Mouse (Mus musculus) midbrain, embryonic 15.5 days (tissue): ENCODE results near the gene D130040H23Rik. TPM values are rescaled to one million over a fixed set of nuclear protein-coding genes. Genes with fewer than 3 reads are reported as not detected.
"Not testable (repeated sequence)": the region's sequence is repeated elsewhere in the genome, so short reads cannot be mapped to it uniquely, and the experiment has no call there.

Source experiments
- ATAC-seq: fragments of 200-750 bp; cut with Nextera tagmentation; replicated peaks from 2 replicates; pipeline ENCODE4 v1.8.0; 2017; ENCODE audit warnings: moderate TSS enrichment
- H3K27ac ChIP-seq: fragments of 300-500 bp; sonication (generic); 2 replicates; pipeline ENCODE4 v1.5.1; 2015; ENCODE audit warnings: mild to moderate bottlenecking, inconsistent platforms
- H3K27me3 ChIP-seq: fragments of 300-500 bp; sonication (generic); replicated peaks from 2 replicates; pipeline ENCODE4 v1.6.1; 2015; ENCODE audit warnings: inconsistent platforms
- H3K36me3 ChIP-seq: fragments of 300-500 bp; sonication (generic); replicated peaks from 2 replicates; pipeline ENCODE4 v1.6.1; 2015; ENCODE audit warnings: inconsistent platforms
- H3K4me1 ChIP-seq: fragments of 300-500 bp; sonication (generic); 2 replicates; pipeline ENCODE4 v1.6.1; 2015; ENCODE audit warnings: inconsistent platforms
- H3K4me2 ChIP-seq: fragments of 300-500 bp; sonication (generic); 2 replicates; pipeline ENCODE4 v1.6.1; 2015; ENCODE audit warnings: inconsistent platforms, mild to moderate bottlenecking, moderate library complexity
- H3K4me3 ChIP-seq: fragments of 300-500 bp; sonication (generic); 2 replicates; pipeline ENCODE4 v1.5.1; 2015; ENCODE audit warnings: mild to moderate bottlenecking, inconsistent platforms
- H3K9ac ChIP-seq: fragments of 300-500 bp; sonication (generic); 2 replicates; pipeline ENCODE4 v1.6.1; 2015; ENCODE audit warnings: mild to moderate bottlenecking, inconsistent platforms
- H3K9me3 ChIP-seq: fragments of 300-500 bp; sonication (generic); 2 replicates; pipeline ENCODE4 v1.6.1; 2016; ENCODE audit warnings: inconsistent platforms
- WGBS: fragments of 180-500 bp; shearing (Covaris S2); methylation state at CpG from one replicate; pipeline ENCODE4 v1.1.7; 2015; ENCODE audit warnings: mixed read lengths; 5-methylcytosine and 5-hydroxymethylcytosine counted together
- polyA plus RNA-seq: library from polyadenylated mRNA; unstranded; fragments of >200 nt; fragmentation: Nextera tagmentation; extraction: Ambion mirVana; gene quantifications from 2 replicates; pipeline ENCODE4 v1.2.1, GENCODE M21; 2015

The D130040H23Rik gene
- polyA plus RNA-seq, result 11.3 and 11.6 TPM in 2 replicates

GRCm38 (mm10) chr8:69270386-69271202, at the start of gene D130040H23Rik:
Gene D130040H23Rik, plus strand, starts transcription at chr8:69271080.
- Histone ChIP-seq H3K36me3 (peaks cover 20% of the 10 kb centered on the region; the same call in 1 of the 2 replicates), H3K4me3 (peak within 1 kb of the TSS; percentile 63), H3K9ac (peak within 1 kb of the TSS; percentile 77), H3K4me1 (peaks cover 13% of the 10 kb centered on the region; the same call in 1 of the 2 replicates), H3K27ac (peak within 1 kb of the TSS; percentile 87), H3K27me3 (no peaks in the 10 kb centered on the region), H3K9me3 (no peaks in the 10 kb centered on the region), H3K4me2 (peak within 1 kb of the TSS; percentile 54)
- WGBS, result 6% methylated on average over 12 of the region's 12 CpGs
- peak; percentile 100 for ATAC-seq

- no peaks in the 10 kb centered on the region for H3K9me3 ChIP-seq
- no peak overlapping the region for H3K4me3 ChIP-seq
- no peaks in the 10 kb centered on the region for H3K36me3 ChIP-seq
- H3K27ac ChIP-seq, result no peak overlapping the region
- no peak for ATAC-seq
- H3K4me2 ChIP-seq, result no peak overlapping the region
- WGBS, result 92% methylated on average over 2 of the region's 2 CpGs
- no peak overlapping the region for H3K9ac ChIP-seq
- H3K4me1 ChIP-seq, result no peaks in the 10 kb centered on the region
- H3K27me3 ChIP-seq, result no peaks in the 10 kb centered on the region
Measured at GRCm38 (mm10) chr8:69242541-69242940, 28.3 kb upstream of the D130040H23Rik start.

DNA sequence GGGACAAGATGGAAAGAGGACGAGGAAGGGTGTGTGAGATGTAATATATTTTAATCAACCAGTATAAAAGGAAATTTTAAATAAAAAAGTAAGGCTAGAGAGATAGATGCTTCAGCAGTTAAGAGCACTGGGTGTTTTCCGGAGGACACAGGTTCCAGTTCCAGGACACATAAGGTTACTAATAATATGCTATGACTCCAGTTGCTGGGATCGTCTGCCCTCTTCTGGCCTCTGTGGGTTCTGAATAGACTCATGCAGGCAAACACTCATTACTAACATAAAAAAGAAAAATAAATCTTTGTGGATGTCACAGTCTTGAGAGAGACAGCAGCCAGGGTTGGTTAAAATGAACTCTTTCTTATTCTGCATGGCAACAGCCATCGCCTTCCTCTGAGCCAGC, 2.4 kb upstream of the D130040H23Rik start:
- H3K9ac ChIP-seq, result no peak overlapping the region
- no peak overlapping the region for H3K27ac ChIP-seq
- no peak overlapping the region for H3K4me3 ChIP-seq
- WGBS, result 68% methylated on average over 4 of the region's 4 CpGs
- H3K4me1 ChIP-seq, result peaks cover 13% of the 10 kb centered on the region; the same call in 1 of the 2 replicates
- ATAC-seq, result no peak
- 0 out of 2 replicates have a peak, but pooled peaks cover 5% of the 10 kb centered on the region for H3K36me3 ChIP-seq
- no peaks in the 10 kb centered on the region for H3K27me3 ChIP-seq
- H3K4me2 ChIP-seq, result no peak overlapping the region
- no peaks in the 10 kb centered on the region for H3K9me3 ChIP-seq

DNA sequence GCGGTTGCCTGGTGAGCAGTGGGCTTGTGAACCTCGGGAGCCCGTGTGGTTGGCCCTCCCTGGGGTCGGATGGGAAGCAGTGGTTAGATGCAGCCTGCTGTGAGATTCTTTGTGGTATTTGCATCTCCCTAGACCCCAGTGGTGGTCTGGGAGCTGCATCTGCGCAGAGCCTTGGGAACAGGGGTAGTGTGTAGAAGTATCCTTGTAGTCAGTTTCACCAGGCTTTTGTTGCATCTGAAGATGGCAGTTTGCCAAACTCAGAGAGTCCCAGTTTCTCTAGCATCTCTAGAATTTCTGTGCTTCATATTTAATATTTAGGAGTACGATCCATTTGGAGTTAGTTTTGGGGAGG, 299 bp downstream of the D130040H23Rik start:
- Histone ChIP-seq H3K4me2 (peak overlapping the region; percentile 54), H3K27ac (peak overlapping the region; percentile 87), H3K27me3 (no peaks in the 10 kb centered on the region), H3K4me1 (peaks cover 13% of the 10 kb centered on the region; the same call in 1 of the 2 replicates), H3K36me3 (peaks cover 20% of the 10 kb centered on the region; the same call in 1 of the 2 replicates), H3K9ac (peak overlapping the region; percentile 77), H3K4me3 (peak overlapping the region; percentile 63), H3K9me3 (no peaks in the 10 kb centered on the region)
- peak; percentile 95 for ATAC-seq
- 14% methylated on average over 6 of the region's 6 CpGs for WGBS

GRCm38 (mm10) chr8:69272435-69272834, 1.6 kb downstream of the D130040H23Rik start:
- ATAC-seq, result no peak
- H3K27ac ChIP-seq, result no peak overlapping the region

GRCm38 (mm10) chr8:69324771-69325170, 53.9 kb downstream of the D130040H23Rik start:
- Histone ChIP-seq H3K36me3 (peaks cover 4% of the 10 kb centered on the region; the same call in 1 of the 2 replicates), H3K4me2 (no peak overlapping the region), H3K27me3 (no peaks in the 10 kb centered on the region), H3K4me1 (0 out of 2 replicates have a peak, but pooled peaks cover 5% of the 10 kb centered on the region), H3K4me3 (no peak overlapping the region), H3K9me3 (no peaks in the 10 kb centered on the region), H3K27ac (no peak overlapping the region), H3K9ac (no peak overlapping the region)
- ATAC-seq, result no peak
- WGBS, result 85% methylated on average over 2 of the region's 2 CpGs

More at GRCm38 (mm10) chr8:69272435-69272834, 1.6 kb downstream of the D130040H23Rik start:
- H3K4me2 ChIP-seq, result no peak overlapping the region
- 95% methylated on average over 6 of the region's 6 CpGs for WGBS
- H3K9ac ChIP-seq, result no peak overlapping the region
- H3K27me3 ChIP-seq, result no peaks in the 10 kb centered on the region
- H3K9me3 ChIP-seq, result peaks cover 10% of the 10 kb centered on the region
- peaks cover 20% of the 10 kb centered on the region; the same call in 1 of the 2 replicates for H3K36me3 ChIP-seq
- H3K4me1 ChIP-seq, result peaks cover 13% of the 10 kb centered on the region; the same call in 1 of the 2 replicates
- H3K4me3 ChIP-seq, result no peak overlapping the region

GRCm38 (mm10) chr8:69328301-69329288, 57.7 kb downstream of the D130040H23Rik start:
- H3K27ac ChIP-seq, result no peak overlapping the region
- peak overlapping the region; percentile 66 for H3K4me2 ChIP-seq
- peak overlapping the region; percentile 52 for H3K9ac ChIP-seq
- H3K27me3 ChIP-seq, result no peaks in the 10 kb centered on the region
- WGBS, result 9% methylated on average over 24 of the region's 24 CpGs
- peak; percentile 97 for ATAC-seq
- peak overlapping the region; percentile 41 for H3K4me3 ChIP-seq
- H3K9me3 ChIP-seq, result no peaks in the 10 kb centered on the region
- no peaks in the 10 kb centered on the region for H3K36me3 ChIP-seq
- 0 out of 2 replicates have a peak, but pooled peaks cover 5% of the 10 kb centered on the region for H3K4me1 ChIP-seq

DNA sequence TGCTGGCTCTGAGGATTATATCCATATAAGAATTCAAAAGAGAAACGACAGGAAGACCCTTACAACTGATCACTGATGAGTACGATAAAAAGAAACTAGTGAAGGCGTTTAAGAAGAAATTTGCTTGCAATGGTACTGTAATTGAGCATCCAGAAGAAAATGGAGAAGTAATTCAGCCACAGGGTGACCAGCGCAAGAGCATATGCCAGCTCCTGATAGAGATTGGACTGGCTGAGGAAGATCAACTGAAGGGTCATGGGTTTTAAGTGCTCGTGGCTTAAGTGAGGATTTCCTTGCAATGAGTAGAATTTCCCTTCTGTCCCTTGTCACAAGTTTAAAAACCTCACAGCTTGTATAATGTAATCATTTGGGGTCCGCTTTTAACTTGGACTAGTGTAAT, 58.4 kb downstream of the D130040H23Rik start:
- H3K27ac ChIP-seq, H3K36me3 ChIP-seq, H3K27me3 ChIP-seq, ATAC-seq, H3K9me3 ChIP-seq, H3K4me1 ChIP-seq: not testable (repeated sequence)
- WGBS, result 60% methylated on average over 6 of the region's 6 CpGs
- H3K4me3 ChIP-seq, result peak overlapping the region; percentile 41
- peak overlapping the region; percentile 66 for H3K4me2 ChIP-seq
- peak overlapping the region; percentile 52 for H3K9ac ChIP-seq

Other genes starting within 250 kb of the D130040H23Rik start
- 12.7 and 16.4 TPM in 2 replicates for gene Zfp930, start 62.0 kb upstream of the D130040H23Rik start, polyA plus RNA-seq
- gene Gm9495, start 182.5 kb downstream of the D130040H23Rik start, polyA plus RNA-seq, result not detected in 2 replicates